In genomic region chr6:87483900-87484289, GRCm38 (mm10) we compare ENCODE assay signal across 29 mouse cellular contexts. TPM values are rescaled to one million over a fixed set of nuclear protein-coding genes. Genes with fewer than 3 reads are reported as not detected.
A peak's percentile ranks its signal among the peaks of the same experiment; 100 is the strongest.
DNase-seq lines count a peak whose midpoint lies in the region; ATAC-seq and TF ChIP-seq lines count a peak whose summit lies in the region.
"Had no signal": no experiment of that assay in that cellular context is flagged by ENCODE, and none has a peak within 500 bp of the region (broad histone marks: within the 10 kb centered on the region; RNA-seq: fewer than 3 reads in every experiment).

No protein-coding gene starts in this region.

- peak overlapping the region; percentile 21; the same call in 1 of the 2 replicates for H3K27ac ChIP-seq in heart, embryonic 15.5 days
- peak overlapping the region; percentile 1; the same call in 1 of the 2 replicates for H3K27ac ChIP-seq in limb, embryonic 14.5 days (replicated peaks; ENCODE audit: low read depth, low read length)
- H3K27ac ChIP-seq: forebrain, embryonic 12.5 days; hindbrain, embryonic 13.5 days; midbrain, embryonic 13.5 days had no signal

- H3K27me3 ChIP-seq in heart, embryonic 15.5 days: peaks cover 5% of the 10 kb centered on the region
- no peaks in the 10 kb centered on the region for H3K27me3 ChIP-seq in limb, embryonic 14.5 days (ENCODE audit: control insufficient read depth, insufficient read depth, low read length)
- H3K27me3 ChIP-seq: forebrain, embryonic 12.5 days; hindbrain, embryonic 13.5 days; midbrain, embryonic 13.5 days had no signal

- WGBS in heart, embryonic 15.5 days: 70% methylated on average over 3 of the region's 3 CpGs
- 55% methylated on average over 3 of the region's 3 CpGs for WGBS in limb, embryonic 14.5 days

- no peak overlapping the region for H3K4me3 ChIP-seq in heart, embryonic 15.5 days
- no peak overlapping the region for H3K4me3 ChIP-seq in limb, embryonic 14.5 days (replicated peaks; ENCODE audit: low read length)
- H3K4me3 ChIP-seq: forebrain, embryonic 12.5 days; hindbrain, embryonic 13.5 days; midbrain, embryonic 13.5 days; myocyte had no signal

- H3K36me3 ChIP-seq in heart, embryonic 15.5 days: peaks cover 6% of the 10 kb centered on the region; the same call in 1 of the 2 replicates
- no peaks in the 10 kb centered on the region for H3K36me3 ChIP-seq in limb, embryonic 14.5 days (ENCODE audit: control insufficient read depth, insufficient read depth, low read length)
- H3K36me3 ChIP-seq: forebrain, embryonic 12.5 days; hindbrain, embryonic 13.5 days; midbrain, embryonic 13.5 days had no signal

- TF ChIP-seq POLR2A in limb, embryonic 14.5 days (IDR thresholded peaks at IDR 0.05; ENCODE audit: borderline replicate concordance, extremely low read depth, insufficient read depth, insufficient read length): no peak

- no peak overlapping the region for H3K9ac ChIP-seq in heart, embryonic 15.5 days
- no peak overlapping the region for H3K9ac ChIP-seq in limb, embryonic 14.5 days (ENCODE audit: low read depth, low read length, severe bottlenecking)
- H3K9ac ChIP-seq: forebrain, embryonic 12.5 days; hindbrain, embryonic 13.5 days; midbrain, embryonic 13.5 days had no signal

- no peak for ATAC-seq in heart, embryonic 15.5 days (replicated peaks; ENCODE audit: insufficient number of reproducible peaks, insufficient read depth, low FRiP score, low read depth)
- ATAC-seq in limb, embryonic 14.5 days (ENCODE audit: low FRiP score, low read depth): no peak
- ATAC-seq: lung, postnatal 0 days; midbrain, embryonic 13.5 days had no signal

- H3K4me2 ChIP-seq in heart, embryonic 15.5 days: no peak overlapping the region
- no peak overlapping the region for H3K4me2 ChIP-seq in limb, embryonic 14.5 days (replicated peaks; ENCODE audit: low read depth, low read length, severe bottlenecking)
- H3K4me2 ChIP-seq: forebrain, embryonic 12.5 days; heart, embryonic 11.5 days; hindbrain, embryonic 13.5 days; midbrain, embryonic 13.5 days had no signal

- no peaks in the 10 kb centered on the region; the same call in none of the 2 replicates for H3K4me1 ChIP-seq in heart, embryonic 15.5 days (replicated peaks)
- peaks cover 5% of the 10 kb centered on the region; the same call in 1 of the 2 replicates for H3K4me1 ChIP-seq in limb, embryonic 14.5 days (ENCODE audit: control insufficient read depth, insufficient read depth, low read length)
- H3K4me1 ChIP-seq: midbrain, embryonic 13.5 days had no signal

- no peaks in the 10 kb centered on the region for H3K9me3 ChIP-seq in heart, embryonic 15.5 days (replicated peaks)
- no peaks in the 10 kb centered on the region for H3K9me3 ChIP-seq in limb, embryonic 14.5 days (ENCODE audit: control insufficient read depth, low read length)
- H3K9me3 ChIP-seq: forebrain, embryonic 12.5 days; hindbrain, embryonic 13.5 days; midbrain, embryonic 13.5 days had no signal

- no peak for DNase-seq in heart, postnatal 4 days
- peak; percentile 22 to 25 for DNase-seq in right cerebral cortex, adult 2 months (ENCODE audit: low spot score in 2 of 2)
- DNase-seq in right cerebral cortex, postnatal 14 days: no peak
- DNase-seq in limb, embryonic 14.5 days (ENCODE audit: low spot score): no peak
- peak; percentile 29 for DNase-seq in telencephalon, adult 2 months (ENCODE audit: low read depth, low spot score)
- no peak for DNase-seq in gastrocnemius, postnatal 4 days (ENCODE audit: low spot score in 2 of 2)
- no peak for DNase-seq in natural killer cell, adult 2 months (ENCODE audit: low spot score in 2 of 2)
- DNase-seq: cerebellum, adult 9-10 months; heart, postnatal 14 days; kidney, adult 8-10 months; kidney, postnatal 36 days; layer of hippocampus, adult 9-11 months; liver; thymus, postnatal 36 days had no signal

RNA-seq across cellular contexts. Expression of gene Arhgap25, which starts 49.2 kb away (rescaled TPM):
- polyA plus RNA-seq in heart, embryonic 15.5 days (2015; fragmentation: Nextera tagmentation; extraction: Ambion mirVana): 3.5 and 4.7 TPM in 2 replicates
- 1 to 10 TPM; 5.2 to 6.1 TPM for total RNA-seq in heart, postnatal 4 days (2021)
- polyA plus RNA-seq in limb, embryonic 14.5 days (2012; rRNA removed): 2.6 and 3.2 TPM in 2 replicates
- polyA plus RNA-seq in limb, embryonic 14.5 days (2014; fragmentation: Nextera tagmentation; extraction: Ambion mirVana): 6.4 and 6.8 TPM in 2 replicates
- total RNA-seq in gastrocnemius, postnatal 4 days (2021): 1 to 10 TPM; 4.4 to 4.6 TPM
- polyA plus RNA-seq: C2C12 had no signal

RNA-seq across cellular contexts. Expression of gene Bmp10, which starts 55.1 kb away (rescaled TPM):
- polyA plus RNA-seq in heart, embryonic 15.5 days (2015; fragmentation: Nextera tagmentation; extraction: Ambion mirVana): 3.1 and 4.4 TPM in 2 replicates
- total RNA-seq in heart, postnatal 4 days (2021): 10 to 100 TPM; 61.7 to 65.3 TPM
- polyA plus RNA-seq in limb, embryonic 14.5 days (2012; rRNA removed): 0.04 TPM in 1 of 2 replicates, not detected in the other
- not detected in 2 replicates for polyA plus RNA-seq in limb, embryonic 14.5 days (2014; fragmentation: Nextera tagmentation; extraction: Ambion mirVana)
- total RNA-seq in gastrocnemius, postnatal 4 days (2021): not detected
- total RNA-seq: adrenal gland, adult 18-20 months; granulocyte monocyte progenitor cell, adult 5-6 weeks; left cerebral cortex, adult 8-10 months had no signal
- polyA plus RNA-seq: C2C12; cortical plate, adult 2 months; forebrain, embryonic 12.5 days; hindbrain, embryonic 13.5 days; intestine, embryonic 14.5 days; lung, postnatal 0 days; midbrain, embryonic 13.5 days; myocyte; spleen, adult 2 months; testis, adult 2 months had no signal

Comparison
In these comparisons a context has a peak if more than half of its experiments do, and no peak if none do; other contexts are left out.
1. DNase-seq: peak in right cerebral cortex, adult 2 months (2 of 2) and telencephalon, adult 2 months (single experiment); none in heart, postnatal 4 days (single experiment), right cerebral cortex, postnatal 14 days (single experiment), limb, embryonic 14.5 days (single experiment), gastrocnemius, postnatal 4 days (0 of 2) and natural killer cell, adult 2 months (0 of 2).
2. RNA of gene Bmp10, which starts 55.1 kb away (total RNA-seq): 61.7 to 65.3 TPM in heart, postnatal 4 days; not detected in gastrocnemius, postnatal 4 days; every median in the first group is over 10 times any median in the second.